Mouse (Mus musculus) midbrain, embryonic 15.5 days (tissue): Measurements from ENCODE around the gene Dffb. TPM values are rescaled to one million over a fixed set of nuclear protein-coding genes. Genes with fewer than 3 reads are reported as not detected.
"Not testable (repeated sequence)": the region's sequence is repeated elsewhere in the genome, so short reads cannot be mapped to it uniquely, and the experiment has no call there.

ENCODE experiments used
- ATAC-seq: fragments of 200-750 bp; cut with Nextera tagmentation; replicated peaks from 2 replicates; pipeline ENCODE4 v1.8.0; 2017; ENCODE audit warnings: moderate TSS enrichment
- H3K27ac ChIP-seq: fragments of 300-500 bp; sonication (generic); 2 replicates; pipeline ENCODE4 v1.5.1; 2015; ENCODE audit warnings: mild to moderate bottlenecking, inconsistent platforms
- H3K27me3 ChIP-seq: fragments of 300-500 bp; sonication (generic); replicated peaks from 2 replicates; pipeline ENCODE4 v1.6.1; 2015; ENCODE audit warnings: inconsistent platforms
- H3K36me3 ChIP-seq: fragments of 300-500 bp; sonication (generic); replicated peaks from 2 replicates; pipeline ENCODE4 v1.6.1; 2015; ENCODE audit warnings: inconsistent platforms
- H3K4me1 ChIP-seq: fragments of 300-500 bp; sonication (generic); 2 replicates; pipeline ENCODE4 v1.6.1; 2015; ENCODE audit warnings: inconsistent platforms
- H3K4me2 ChIP-seq: fragments of 300-500 bp; sonication (generic); 2 replicates; pipeline ENCODE4 v1.6.1; 2015; ENCODE audit warnings: inconsistent platforms, mild to moderate bottlenecking, moderate library complexity
- H3K4me3 ChIP-seq: fragments of 300-500 bp; sonication (generic); 2 replicates; pipeline ENCODE4 v1.5.1; 2015; ENCODE audit warnings: mild to moderate bottlenecking, inconsistent platforms
- H3K9ac ChIP-seq: fragments of 300-500 bp; sonication (generic); 2 replicates; pipeline ENCODE4 v1.6.1; 2015; ENCODE audit warnings: mild to moderate bottlenecking, inconsistent platforms
- H3K9me3 ChIP-seq: fragments of 300-500 bp; sonication (generic); 2 replicates; pipeline ENCODE4 v1.6.1; 2016; ENCODE audit warnings: inconsistent platforms
- WGBS: fragments of 180-500 bp; shearing (Covaris S2); methylation state at CpG from one replicate; pipeline ENCODE4 v1.1.7; 2015; ENCODE audit warnings: mixed read lengths; 5-methylcytosine and 5-hydroxymethylcytosine counted together
- polyA plus RNA-seq: library from polyadenylated mRNA; unstranded; fragments of >200 nt; fragmentation: Nextera tagmentation; extraction: Ambion mirVana; gene quantifications from 2 replicates; pipeline ENCODE4 v1.2.1, GENCODE M21; 2015

The Dffb gene
- polyA plus RNA-seq, 1 experiment from 2014 or later: 11.5 TPM

DNA sequence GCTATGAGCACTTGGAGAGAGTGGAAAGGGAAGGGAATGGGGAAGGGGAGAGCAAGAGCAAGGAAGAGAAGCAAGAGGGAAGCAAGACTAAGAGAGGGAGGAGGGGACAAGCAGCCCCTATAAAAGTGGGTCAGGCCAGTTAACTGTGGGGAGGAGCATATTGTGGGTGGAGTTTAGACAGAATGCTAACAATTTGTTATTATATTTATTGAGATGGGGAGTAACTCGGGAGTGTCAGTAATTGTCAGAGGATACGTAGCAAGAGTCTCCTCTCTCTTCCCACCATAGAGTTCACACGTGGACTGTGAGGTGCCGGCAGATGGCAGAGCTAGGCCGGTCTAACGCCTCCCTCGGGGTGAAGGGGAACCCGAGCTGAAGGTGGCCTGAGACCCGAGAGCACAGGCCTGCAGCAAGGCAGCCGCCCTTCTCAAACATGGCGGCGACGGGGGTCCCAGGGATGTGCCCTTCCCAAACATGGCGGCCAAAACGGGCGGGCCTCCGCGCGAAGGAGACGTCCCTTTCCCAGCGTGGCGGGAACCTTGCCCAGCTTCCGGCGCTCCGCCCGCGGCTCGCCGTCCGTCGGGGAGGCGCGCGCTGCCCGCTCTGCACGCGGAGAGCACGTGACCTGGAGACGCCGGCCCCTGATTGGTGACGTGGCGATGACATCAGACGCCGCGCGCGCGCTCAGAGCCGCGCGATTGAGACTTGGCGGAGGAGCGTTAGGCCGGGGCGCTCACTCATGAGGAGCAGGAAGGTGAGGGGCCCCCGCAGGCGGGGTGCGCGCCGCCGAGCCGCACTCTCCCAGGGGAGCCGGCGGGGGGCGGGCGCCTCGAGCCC is 18.1 kb downstream of the Dffb start, which contains the start of gene A430005L14Rik:
Gene A430005L14Rik (plus strand): TSS at position 669 of the 837 bp plus-strand sequence.
- H3K4me2 ChIP-seq: peak within 1 kb of the TSS; percentile 87
- no peaks in the 10 kb centered on the region for H3K9me3 ChIP-seq
- H3K27me3 ChIP-seq: no peaks in the 10 kb centered on the region
- peak within 1 kb of the TSS; percentile 91 for H3K4me3 ChIP-seq
- H3K36me3 ChIP-seq: peaks cover 18% of the 10 kb centered on the region
- peaks cover 26% of the 10 kb centered on the region for H3K4me1 ChIP-seq
- H3K27ac ChIP-seq: peak within 1 kb of the TSS; percentile 89
- WGBS: 2% methylated on average over 67 of the region's 67 CpGs
- H3K9ac ChIP-seq: peak within 1 kb of the TSS; percentile 86
- ATAC-seq: peak; percentile 95

DNA sequence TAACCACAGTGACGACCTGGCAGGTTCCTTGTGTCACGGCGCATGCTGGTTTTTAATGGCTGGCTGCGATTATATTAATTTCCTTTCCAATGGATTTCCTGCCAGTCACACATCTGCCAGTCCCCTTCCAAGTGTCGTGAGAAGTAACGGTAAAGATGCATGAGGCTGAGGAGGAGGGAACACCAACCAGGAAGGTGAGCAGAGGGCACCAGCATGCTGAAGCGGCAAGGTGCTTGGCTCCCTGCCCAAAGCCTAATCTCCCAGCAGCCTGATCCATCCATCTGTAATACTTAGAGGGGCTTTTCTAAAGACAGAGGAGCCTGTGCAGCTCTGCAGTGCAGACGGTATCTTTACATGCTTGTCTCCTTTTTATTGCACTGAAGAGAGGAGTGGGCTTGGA is 19.3 kb downstream of the Dffb start:
- 0 out of 2 replicates have a peak overlapping the region, but pooled peaks have one; percentile 6 for H3K27ac ChIP-seq

DNA sequence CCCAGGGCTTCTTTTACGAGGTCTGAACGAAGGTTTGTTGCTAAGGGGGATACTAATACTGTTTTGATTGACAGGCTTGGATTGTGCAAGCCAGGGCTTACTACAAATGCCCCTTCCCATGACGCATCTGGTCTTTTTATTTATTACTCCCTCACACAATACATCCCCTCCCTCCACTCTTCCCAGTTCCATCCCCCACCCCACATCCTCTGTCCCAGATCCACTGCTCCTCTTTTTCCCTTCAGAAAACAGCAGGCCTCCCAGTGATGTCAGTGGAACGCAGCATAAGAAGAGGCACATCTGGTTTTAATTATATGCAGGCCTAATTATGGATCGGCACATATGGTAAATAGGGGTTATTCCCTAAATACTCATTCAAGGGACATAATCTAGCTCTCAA is 23.2 kb downstream of the Dffb start:
- Histone ChIP-seq H3K27me3 (peaks cover 2% of the 10 kb centered on the region), H3K9ac (no peak overlapping the region), H3K27ac (no peak overlapping the region), H3K4me1 (peaks cover 14% of the 10 kb centered on the region), H3K36me3 (no peaks in the 10 kb centered on the region), H3K4me2 (no peak overlapping the region), H3K9me3 (no peaks in the 10 kb centered on the region), H3K4me3 (no peak overlapping the region)
- ATAC-seq: no peak
- 16% methylated on average over 5 of the region's 5 CpGs for WGBS

More for the DNA sequence above, 19.3 kb downstream of the Dffb start:
- Histone ChIP-seq H3K4me3 (no peak overlapping the region), H3K9me3 (no peaks in the 10 kb centered on the region), H3K4me1 (peaks cover 28% of the 10 kb centered on the region), H3K4me2 (no peak overlapping the region), H3K36me3 (peaks cover 7% of the 10 kb centered on the region), H3K9ac (no peak overlapping the region), H3K27me3 (no peaks in the 10 kb centered on the region)
- 75% methylated on average over 8 of the region's 8 CpGs for WGBS
- no peak for ATAC-seq

DNA sequence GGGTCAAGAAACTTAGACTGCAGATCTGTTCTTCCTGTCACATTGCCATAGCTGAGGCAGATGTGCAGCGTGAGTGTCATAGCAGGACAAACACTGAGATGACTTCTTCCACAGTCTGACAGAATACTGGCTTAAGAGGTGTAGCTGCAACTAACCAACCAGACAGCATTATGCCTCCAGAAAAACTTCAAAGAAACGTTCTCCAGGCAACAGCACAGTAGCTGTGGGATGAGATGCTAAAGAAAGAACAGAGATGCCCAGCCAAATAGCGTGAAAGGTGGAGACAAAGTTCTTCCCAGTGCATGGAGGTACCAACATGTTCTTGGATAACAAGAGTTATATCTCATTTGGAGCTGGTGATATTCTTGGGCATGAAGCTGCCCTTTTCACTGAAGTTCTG is 23.8 kb downstream of the Dffb start:
- H3K9ac ChIP-seq: no peak overlapping the region
- peaks cover 5% of the 10 kb centered on the region for H3K27me3 ChIP-seq
- H3K4me2 ChIP-seq: no peak overlapping the region
- no peak overlapping the region for H3K4me3 ChIP-seq
- H3K27ac ChIP-seq: no peak overlapping the region
- peaks cover 9% of the 10 kb centered on the region for H3K4me1 ChIP-seq
- H3K36me3 ChIP-seq: no peaks in the 10 kb centered on the region
- no peak for ATAC-seq
- WGBS: 65% methylated on average over 3 of the region's 3 CpGs
- H3K9me3 ChIP-seq: no peaks in the 10 kb centered on the region

DNA sequence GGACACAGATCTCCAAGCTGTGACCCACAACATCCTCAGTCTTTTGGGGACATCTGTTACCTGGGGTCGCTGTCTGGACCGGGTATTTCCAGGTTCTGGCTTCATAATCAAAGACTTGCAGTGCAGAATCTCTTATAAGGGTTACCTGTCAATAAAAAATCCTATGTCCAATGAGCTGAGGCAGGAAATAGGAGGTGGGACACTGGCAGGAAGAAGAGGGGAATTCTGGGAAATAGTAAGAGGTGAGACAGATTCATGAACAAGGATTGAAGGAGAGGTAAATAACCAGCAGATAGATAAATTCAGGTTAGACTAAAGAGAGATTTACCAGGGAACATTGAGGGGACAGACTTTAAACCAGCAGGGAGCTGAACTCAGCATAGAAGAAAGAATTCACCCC is 24.6 kb downstream of the Dffb start:
- Histone ChIP-seq H3K4me1 (peaks cover 6% of the 10 kb centered on the region), H3K9me3 (no peaks in the 10 kb centered on the region), H3K4me3 (no peak overlapping the region), H3K9ac (no peak overlapping the region), H3K27me3 (peaks cover 11% of the 10 kb centered on the region), H3K36me3 (no peaks in the 10 kb centered on the region), H3K27ac (no peak overlapping the region), H3K4me2 (no peak overlapping the region)
- WGBS: 70% methylated on average over 2 of the region's 2 CpGs
- ATAC-seq: no peak

DNA sequence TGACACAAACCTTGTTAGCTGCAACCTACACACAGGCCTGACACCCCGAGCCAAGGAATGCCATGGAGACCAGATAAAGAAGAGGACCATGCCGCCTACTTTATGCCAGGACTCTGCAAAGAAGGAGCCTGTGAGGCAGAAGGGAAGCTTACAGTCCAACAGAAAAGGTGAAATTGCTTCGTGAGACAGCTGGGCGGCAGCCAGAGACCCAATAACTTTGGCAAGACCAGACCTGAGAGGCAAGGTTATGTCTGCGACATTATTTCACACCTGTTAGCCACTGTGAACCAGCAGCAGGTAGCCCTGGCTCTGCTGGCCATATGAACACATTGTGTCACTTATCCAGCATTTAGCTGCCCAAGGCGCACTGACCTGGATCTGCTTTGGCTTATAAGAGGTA is 29.2 kb downstream of the Dffb start:
- Histone ChIP-seq H3K4me2 (no peak overlapping the region), H3K9ac (no peak overlapping the region), H3K4me1 (peaks cover 4% of the 10 kb centered on the region), H3K4me3 (no peak overlapping the region), H3K27ac (no peak overlapping the region), H3K27me3 (peaks cover 23% of the 10 kb centered on the region), H3K9me3 (no peaks in the 10 kb centered on the region), H3K36me3 (no peaks in the 10 kb centered on the region)
- no peak for ATAC-seq
- WGBS: 86% methylated on average over 6 of the region's 6 CpGs

DNA sequence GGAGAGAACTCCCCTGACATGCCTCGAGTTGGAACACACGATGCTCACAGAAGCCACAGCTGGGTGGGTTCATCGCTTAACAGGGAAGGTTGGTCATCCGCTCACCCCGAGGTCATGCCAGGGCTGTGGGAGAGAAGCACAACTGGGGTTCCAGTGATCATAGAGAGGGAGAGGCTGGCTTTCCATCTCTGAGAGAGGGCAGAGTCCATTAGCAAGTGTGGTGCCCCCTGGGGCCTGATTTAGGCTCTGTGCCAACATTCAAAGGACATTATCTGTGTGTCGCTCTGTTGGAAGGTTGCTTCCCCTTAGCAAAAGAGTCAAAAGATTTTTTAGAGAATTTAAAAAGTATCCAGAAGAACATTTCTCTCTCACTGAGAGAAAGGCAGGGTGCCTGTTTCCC is 30.7 kb downstream of the Dffb start:
- Histone ChIP-seq H3K4me2 (no peak overlapping the region), H3K27me3 (peaks cover 25% of the 10 kb centered on the region), H3K9me3 (no peaks in the 10 kb centered on the region), H3K4me1 (peaks cover 4% of the 10 kb centered on the region), H3K36me3 (no peaks in the 10 kb centered on the region), H3K9ac (no peak overlapping the region), H3K4me3 (no peak overlapping the region), H3K27ac (no peak overlapping the region)
- 62% methylated on average over 6 of the region's 6 CpGs for WGBS
- no peak for ATAC-seq

DNA sequence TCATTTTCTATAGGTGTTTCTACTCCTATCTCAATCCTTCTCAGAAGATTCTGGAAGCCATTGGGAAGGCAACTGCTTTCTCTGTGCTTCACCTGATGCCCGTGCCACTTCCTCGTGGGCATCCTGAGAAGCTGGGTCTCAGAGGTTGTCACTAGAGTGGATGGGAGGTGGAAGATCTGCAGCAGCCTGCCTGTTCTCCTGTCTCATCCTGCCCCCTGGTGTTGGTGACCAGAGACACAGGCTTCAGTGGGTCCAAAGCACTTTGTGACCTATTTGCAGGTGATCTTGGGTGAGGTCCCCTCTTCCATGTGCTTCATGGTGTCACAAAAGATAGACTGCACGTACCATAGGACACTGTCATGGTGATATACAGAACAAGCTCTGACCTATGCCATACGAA is 31.7 kb downstream of the Dffb start:
- WGBS: 49% methylated on average over 4 of the region's 4 CpGs
- H3K4me3 ChIP-seq: no peak overlapping the region

DNA sequence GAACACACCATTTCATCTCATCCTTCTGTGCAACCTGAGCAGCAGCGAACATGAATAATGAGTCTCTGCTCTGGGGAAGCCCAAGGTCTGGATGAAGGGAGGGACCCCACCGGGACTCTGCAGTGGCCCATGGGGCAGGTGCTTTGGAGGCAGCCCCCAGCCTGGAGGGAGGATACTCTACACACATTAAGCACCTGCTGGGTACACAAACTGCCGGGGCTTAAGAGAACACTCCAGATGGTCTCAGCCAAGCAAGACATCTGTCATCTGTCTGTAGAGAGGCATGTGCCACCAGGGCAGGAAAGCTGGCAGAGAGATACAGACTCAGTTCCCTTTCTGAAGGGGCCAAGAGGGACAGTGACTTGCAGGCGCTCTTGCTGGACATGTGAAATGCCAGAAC is 45.0 kb downstream of the Dffb start:
- 55% methylated on average over 4 of the region's 4 CpGs for WGBS
- no peak overlapping the region for H3K27ac ChIP-seq
- no peaks in the 10 kb centered on the region for H3K36me3 ChIP-seq
- H3K9me3 ChIP-seq: no peaks in the 10 kb centered on the region
- H3K27me3 ChIP-seq: peaks cover 11% of the 10 kb centered on the region
- H3K9ac ChIP-seq: no peak overlapping the region
- ATAC-seq: no peak
- H3K4me2 ChIP-seq: no peak overlapping the region
- no peak overlapping the region for H3K4me3 ChIP-seq
- peaks cover 5% of the 10 kb centered on the region; the same call in 1 of the 2 replicates for H3K4me1 ChIP-seq

More for the DNA sequence above, 31.7 kb downstream of the Dffb start:
- no peak overlapping the region for H3K9ac ChIP-seq
- H3K4me1 ChIP-seq: peaks cover 4% of the 10 kb centered on the region
- no peak overlapping the region for H3K27ac ChIP-seq
- no peaks in the 10 kb centered on the region for H3K36me3 ChIP-seq
- H3K9me3 ChIP-seq: no peaks in the 10 kb centered on the region
- no peak for ATAC-seq
- no peak overlapping the region for H3K4me2 ChIP-seq
- peaks cover 32% of the 10 kb centered on the region for H3K27me3 ChIP-seq

DNA sequence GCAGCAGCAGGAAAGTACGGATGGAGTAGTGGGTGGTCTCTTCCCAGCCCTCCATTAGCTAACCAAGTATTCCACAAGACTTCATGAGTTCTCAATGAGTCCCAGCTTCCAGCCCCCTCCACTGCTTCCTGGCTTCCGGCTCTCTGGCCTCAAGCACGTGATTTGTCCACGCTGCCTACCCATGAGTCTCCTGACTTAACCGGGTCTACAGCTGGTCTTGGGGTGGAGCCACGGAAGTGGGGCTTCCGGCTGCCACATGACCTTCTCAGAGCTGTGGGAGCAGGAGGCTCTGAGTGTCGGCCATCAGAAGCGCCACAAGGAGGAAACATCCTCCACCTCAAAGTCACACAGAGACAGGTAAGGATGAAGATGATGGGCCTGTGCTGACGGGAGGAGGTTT is 45.5 kb downstream of the Dffb start:
- H3K27ac ChIP-seq: 0 out of 2 replicates have a peak overlapping the region, but pooled peaks have one; percentile 30
- no peaks in the 10 kb centered on the region for H3K9me3 ChIP-seq
- H3K4me3 ChIP-seq: no peak overlapping the region
- no peaks in the 10 kb centered on the region for H3K36me3 ChIP-seq
- no peak overlapping the region for H3K4me2 ChIP-seq
- peaks cover 5% of the 10 kb centered on the region; the same call in 1 of the 2 replicates for H3K4me1 ChIP-seq
- no peak for ATAC-seq
- 61% methylated on average over 10 of the region's 10 CpGs for WGBS
- H3K27me3 ChIP-seq: peaks cover 11% of the 10 kb centered on the region
- no peak overlapping the region for H3K9ac ChIP-seq

DNA sequence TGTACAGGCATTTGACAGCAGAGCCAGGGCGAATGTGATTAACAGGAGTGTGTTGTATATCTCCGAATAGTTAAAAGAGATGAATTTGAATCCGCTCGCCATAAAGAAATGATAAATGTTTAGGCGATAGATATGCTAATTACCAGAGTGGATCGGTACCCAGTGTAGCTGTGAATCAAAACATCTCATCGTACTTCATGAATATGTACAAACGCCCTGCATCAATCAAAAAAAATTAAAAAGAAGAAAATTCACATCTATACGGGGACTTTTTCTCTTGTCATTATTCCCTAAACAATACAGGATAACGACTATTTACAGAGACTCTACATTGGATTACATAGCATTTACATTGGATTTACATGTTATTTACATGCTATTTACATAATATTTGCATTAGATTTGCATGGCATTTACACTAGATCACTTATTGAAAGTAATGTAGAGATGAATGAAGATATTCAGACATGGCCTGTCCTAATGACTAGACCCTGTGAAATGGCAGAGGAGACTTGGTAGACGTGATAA is 46.1 kb downstream of the Dffb start:
- no peak overlapping the region for H3K4me3 ChIP-seq
- WGBS: 31% methylated on average over 11 of the region's 11 CpGs
- ATAC-seq: no peak
- no peaks in the 10 kb centered on the region for H3K9me3 ChIP-seq
- 0 out of 2 replicates have a peak overlapping the region, but pooled peaks have one; percentile 30 for H3K27ac ChIP-seq
- no peak overlapping the region for H3K4me2 ChIP-seq
- no peak overlapping the region for H3K9ac ChIP-seq
- peaks cover 5% of the 10 kb centered on the region; the same call in 1 of the 2 replicates for H3K4me1 ChIP-seq
- no peaks in the 10 kb centered on the region for H3K36me3 ChIP-seq
- H3K27me3 ChIP-seq: peaks cover 11% of the 10 kb centered on the region

DNA sequence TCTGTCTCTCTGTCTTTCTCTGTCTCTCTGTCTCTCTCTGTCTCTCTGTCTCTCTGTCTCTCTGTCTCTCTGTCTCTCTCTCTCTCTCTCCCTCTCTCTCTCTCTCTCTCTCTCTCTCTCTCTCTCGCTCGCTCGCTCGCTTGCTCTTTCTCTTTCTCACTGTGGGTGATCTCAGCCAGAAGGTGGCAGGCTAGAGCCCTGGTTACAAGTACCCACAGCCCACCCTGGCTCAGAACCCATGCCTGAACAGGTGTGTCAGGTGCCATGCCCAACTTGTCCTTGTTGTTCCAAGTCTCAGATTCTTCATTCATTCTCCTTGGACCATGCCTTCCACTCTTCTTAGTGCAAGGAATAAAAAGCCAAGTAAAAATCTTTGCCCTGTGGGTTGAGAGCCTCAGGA is 52.8 kb downstream of the Dffb start:
- H3K27me3 ChIP-seq, H3K4me3 ChIP-seq, H3K4me2 ChIP-seq, H3K36me3 ChIP-seq, H3K9me3 ChIP-seq, H3K9ac ChIP-seq, ATAC-seq, H3K27ac ChIP-seq: not testable (repeated sequence)
- H3K4me1 ChIP-seq: peaks cover 21% of the 10 kb centered on the region
- 33% methylated on average over 4 of the region's 4 CpGs for WGBS
